Mouse (Mus musculus) hindbrain, postnatal 0 days (tissue): ENCODE data around the gene Wipf3. TPM values are rescaled to one million over a fixed set of nuclear protein-coding genes. Genes with fewer than 3 reads are reported as not detected.

Source experiments
- ATAC-seq: fragments of 200-750 bp; cut with Nextera tagmentation; 2 replicates; pipeline ENCODE4 v1.8.0; 2017; ENCODE audit warnings: mild to moderate bottlenecking, moderate TSS enrichment, moderate library complexity
- DNase-seq: peaks from one replicate; pipeline ENCODE4 v3.0.0-alpha.2; 2015; ENCODE audit warnings: low spot score
- H3K27ac ChIP-seq: fragments of 300-500 bp; sonication (generic); 2 replicates; pipeline ENCODE4 v1.5.1; 2014; ENCODE audit warnings: mild to moderate bottlenecking
- H3K27me3 ChIP-seq: fragments of 300-500 bp; sonication (generic); 2 replicates; pipeline ENCODE4 v1.6.1; 2014; ENCODE audit warnings: low read length, mixed read lengths; ENCODE audit not compliant: insufficient read depth
- H3K36me3 ChIP-seq: fragments of 300-500 bp; sonication (generic); 2 replicates; pipeline ENCODE4 v1.6.1; 2014; ENCODE audit warnings: low read length, mixed read lengths; ENCODE audit not compliant: insufficient read depth
- H3K4me1 ChIP-seq: fragments of 300-500 bp; sonication (generic); 2 replicates; pipeline ENCODE4 v1.6.1; 2014; ENCODE audit warnings: antibody characterized with exemption, low read length, mixed read lengths; ENCODE audit not compliant: insufficient read depth
- H3K4me2 ChIP-seq: fragments of 300-500 bp; sonication (generic); 2 replicates; pipeline ENCODE4 v1.6.1; 2014; ENCODE audit warnings: low read depth, mild to moderate bottlenecking, low read length, moderate library complexity, mixed read lengths
- H3K4me3 ChIP-seq: fragments of 300-500 bp; sonication (generic); 2 replicates; pipeline ENCODE4 v1.5.1; 2014; ENCODE audit warnings: low read length
- H3K9ac ChIP-seq: fragments of 300-500 bp; sonication (generic); replicated peaks from 2 replicates; pipeline ENCODE4 v1.6.1; 2014; ENCODE audit warnings: mild to moderate bottlenecking, low read length, moderate library complexity, mixed read lengths
- H3K9me3 ChIP-seq: fragments of 300-500 bp; sonication (generic); 2 replicates; pipeline ENCODE4 v1.6.1; 2016; ENCODE audit warnings: low read length, mixed read lengths
- CTCF ChIP-seq: IDR thresholded peaks from 2 replicates; pipeline ENCODE4 v1.5.1; 2016; ENCODE audit warnings: antibody characterized with exemption, control low read depth, low read depth
- WGBS: fragments of 180-500 bp; shearing (Covaris S2); extraction: QIAGEN DNeasy Blood & Tissue Kit; methylation state at CpG from one replicate; pipeline ENCODE4 v1.1.7; 2014; 5-methylcytosine and 5-hydroxymethylcytosine counted together
- polyA plus RNA-seq: library from polyadenylated mRNA; unstranded; fragments of >200 nt; fragmentation: Nextera tagmentation; extraction: Ambion mirVana; gene quantifications from 2 replicates; pipeline ENCODE4 v1.2.1, GENCODE M21; 2015
- total RNA-seq: library from RNA; depleted of rRNA; stranded (reverse); fragments of >200 nt; gene quantifications from 2 replicates; pipeline ENCODE4 v1.2.3, GENCODE M21; 2014

The Wipf3 gene
- total and polyA plus RNA-seq, 2 experiments from 2014 or later: 1.0 to 4.2 TPM

GRCm38 (mm10) chr6:54460915-54461671 is 31.7 kb downstream of the Wipf3 start:
- H3K4me1 ChIP-seq: peaks cover 7% of the 10 kb centered on the region; the same call in 1 of the 2 replicates
- WGBS: 48% methylated on average over 13 of the region's 13 CpGs
- H3K4me3 ChIP-seq: no peak overlapping the region
- ATAC-seq (peak; percentile 35; the same call in 1 of the 2 replicates), DNase-seq (peak; percentile 25)
- H3K27me3 ChIP-seq: no peaks in the 10 kb centered on the region
- H3K4me2 ChIP-seq: no peak overlapping the region
- no peaks in the 10 kb centered on the region for H3K9me3 ChIP-seq
- no peak overlapping the region for H3K9ac ChIP-seq
- TF ChIP-seq CTCF: no peak
- no peaks in the 10 kb centered on the region for H3K36me3 ChIP-seq
- no peak overlapping the region for H3K27ac ChIP-seq

- no peaks in the 10 kb centered on the region for H3K27me3 ChIP-seq
- H3K4me3 ChIP-seq: no peak overlapping the region
- ATAC-seq (no peak), DNase-seq (no peak)
- TF ChIP-seq CTCF: no peak
- H3K27ac ChIP-seq: peak overlapping the region; percentile 36; the same call in 1 of the 2 replicates
- H3K9me3 ChIP-seq: no peaks in the 10 kb centered on the region
- 78% methylated on average over 6 of the region's 6 CpGs for WGBS
- no peak overlapping the region for H3K4me2 ChIP-seq
- no peaks in the 10 kb centered on the region for H3K36me3 ChIP-seq
- no peak overlapping the region for H3K9ac ChIP-seq
- peaks cover 7% of the 10 kb centered on the region; the same call in 1 of the 2 replicates for H3K4me1 ChIP-seq
Measured at GRCm38 (mm10) chr6:54462766-54463165, 33.4 kb downstream of the Wipf3 start.

- no peak overlapping the region for H3K4me3 ChIP-seq
- H3K27me3 ChIP-seq: no peaks in the 10 kb centered on the region
- H3K36me3 ChIP-seq: no peaks in the 10 kb centered on the region
- no peak overlapping the region for H3K4me2 ChIP-seq
- ATAC-seq (peak; percentile 82), DNase-seq (peak; percentile 79)
- peaks cover 7% of the 10 kb centered on the region; the same call in 1 of the 2 replicates for H3K4me1 ChIP-seq
- TF ChIP-seq CTCF: no peak
- H3K9me3 ChIP-seq: no peaks in the 10 kb centered on the region
- H3K27ac ChIP-seq: no peak overlapping the region
- WGBS: 46% methylated on average over 8 of the region's 8 CpGs
- H3K9ac ChIP-seq: no peak overlapping the region
Measured at GRCm38 (mm10) chr6:54463701-54464458, 34.5 kb downstream of the Wipf3 start.

GRCm38 (mm10) chr6:54464926-54465325 is 35.5 kb downstream of the Wipf3 start:
- TF ChIP-seq CTCF: no peak
- ATAC-seq (no peak), DNase-seq (no peak)
- Histone ChIP-seq H3K4me3 (no peak overlapping the region), H3K4me1 (peaks cover 7% of the 10 kb centered on the region; the same call in 1 of the 2 replicates), H3K4me2 (no peak overlapping the region), H3K27me3 (no peaks in the 10 kb centered on the region), H3K27ac (no peak overlapping the region), H3K9me3 (no peaks in the 10 kb centered on the region), H3K36me3 (no peaks in the 10 kb centered on the region), H3K9ac (no peak overlapping the region)
- 85% methylated on average over 4 of the region's 4 CpGs for WGBS

- no peak overlapping the region for H3K27ac ChIP-seq
- H3K4me3 ChIP-seq: no peak overlapping the region
- TF ChIP-seq CTCF: no peak
- ATAC-seq (no peak), DNase-seq (no peak)
- no peaks in the 10 kb centered on the region for H3K27me3 ChIP-seq
- WGBS: 97% methylated on average over 3 of the region's 3 CpGs
- no peak overlapping the region for H3K4me2 ChIP-seq
- H3K36me3 ChIP-seq: no peaks in the 10 kb centered on the region
- H3K9ac ChIP-seq: no peak overlapping the region
- peaks cover 7% of the 10 kb centered on the region; the same call in 1 of the 2 replicates for H3K4me1 ChIP-seq
- no peaks in the 10 kb centered on the region for H3K9me3 ChIP-seq
Measured at GRCm38 (mm10) chr6:54467371-54467770, 38.0 kb downstream of the Wipf3 start.

GRCm38 (mm10) chr6:54471866-54472265 is 42.5 kb downstream of the Wipf3 start:
- Histone ChIP-seq H3K9ac (no peak overlapping the region), H3K4me2 (no peak overlapping the region), H3K27me3 (no peaks in the 10 kb centered on the region), H3K36me3 (no peaks in the 10 kb centered on the region), H3K9me3 (no peaks in the 10 kb centered on the region), H3K27ac (no peak overlapping the region), H3K4me1 (no peaks in the 10 kb centered on the region), H3K4me3 (no peak overlapping the region)
- TF ChIP-seq CTCF: no peak
- 91% methylated on average over 7 of the region's 7 CpGs for whole genome bisulfite sequencing
- ATAC-seq: no peak
- no peak for DNase-seq
